Mouse (Mus musculus): ENCODE measurements around the gene Hist1h2ao.
"Not testable (repeated sequence)": the region's sequence is repeated elsewhere in the genome, so short reads cannot be mapped to it uniquely, and the experiment has no call there.

DNA sequence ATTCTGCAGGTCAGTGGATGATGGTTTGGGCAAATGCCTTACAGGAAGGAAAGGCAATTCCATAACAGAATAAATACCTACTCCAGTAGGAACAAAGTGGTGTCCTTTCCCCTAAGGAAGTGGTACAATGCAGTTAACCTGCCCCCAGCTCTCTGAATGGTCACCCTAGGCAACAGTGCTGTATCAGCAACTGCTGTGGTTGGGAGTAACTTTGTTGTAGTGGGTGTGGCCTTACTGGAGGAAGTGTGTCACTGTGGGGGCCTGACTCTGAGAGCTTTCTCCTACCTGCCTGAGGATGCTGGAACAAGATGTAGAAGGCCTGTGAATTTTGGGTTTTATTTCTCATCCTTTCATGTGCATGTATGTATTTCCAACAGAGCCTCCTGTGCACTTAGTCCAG lies 36.1 kb downstream of the Hist1h2ao start:
- not testable (repeated sequence) for TF ChIP-seq CTCF (conservative IDR thresholded peaks at IDR 0.05; ENCODE audit: low read length); POU5F1 (IDR thresholded peaks at IDR 0.05; ENCODE audit: borderline replicate concordance, low read length)
